Mouse (Mus musculus): Measurements from ENCODE around the gene Scd2. TPM values are rescaled to one million over a fixed set of nuclear protein-coding genes. Genes with fewer than 3 reads are reported as not detected.

Gene Scd2
- polyA plus RNA-seq, 1 experiment from 2014 or later = 224 TPM

GRCm38 (mm10) chr19:44287415-44288110 is 5.9 kb upstream of the Scd2 start:
- Histone ChIP-seq H3K27ac (peak overlapping the region; percentile 98), H3K36me3 (no peaks in the 10 kb centered on the region), H3K4me2 (no peak overlapping the region), H3K4me1 (peaks cover 71% of the 10 kb centered on the region), H3K27me3 (no peaks in the 10 kb centered on the region), H3K9me3 (no peaks in the 10 kb centered on the region), H3K9ac (no peak overlapping the region), H3K4me3 (no peak overlapping the region)
- 19% methylated on average over 11 of the region's 11 CpGs for WGBS
- ATAC-seq (ENCODE audit: borderline replicate concordance, extremely low read depth, low FRiP score, low TSS enrichment) = no peak

GRCm38 (mm10) chr19:44292083-44292482 is 1.4 kb upstream of the Scd2 start:
- Histone ChIP-seq H3K9me3 (no peaks in the 10 kb centered on the region), H3K4me3 (no peak overlapping the region), H3K27me3 (no peaks in the 10 kb centered on the region), H3K4me1 (peaks cover 64% of the 10 kb centered on the region), H3K9ac (no peak overlapping the region), H3K36me3 (peaks cover 11% of the 10 kb centered on the region), H3K4me2 (peak overlapping the region; percentile 90; the same call in 1 of the 2 replicates), H3K27ac (0 out of 2 replicates have a peak overlapping the region, but pooled peaks have one; percentile 97)
- no peak for ATAC-seq (ENCODE audit: borderline replicate concordance, extremely low read depth, low FRiP score, low TSS enrichment)
- WGBS = 76% methylated on average over 2 of the region's 2 CpGs

GRCm38 (mm10) chr19:44292483-44292882 is 991 bp upstream of the Scd2 start:
- Histone ChIP-seq H3K4me2 (peak overlapping the region; percentile 90), H3K27me3 (no peaks in the 10 kb centered on the region), H3K4me3 (no peak overlapping the region; the same call in 1 of the 2 replicates), H3K36me3 (peaks cover 15% of the 10 kb centered on the region), H3K27ac (peak overlapping the region; percentile 97), H3K9ac (peak overlapping the region; percentile 50; the same call in 1 of the 2 replicates), H3K4me1 (peaks cover 64% of the 10 kb centered on the region), H3K9me3 (no peaks in the 10 kb centered on the region)
- 63% methylated on average over 3 of the region's 3 CpGs for WGBS
- ATAC-seq (ENCODE audit: borderline replicate concordance, extremely low read depth, low FRiP score, low TSS enrichment) = no peak

GRCm38 (mm10) chr19:44293769-44294551 is 486 bp downstream of the Scd2 start:
- H3K9ac ChIP-seq = peak overlapping the region; percentile 90
- H3K36me3 ChIP-seq = peaks cover 30% of the 10 kb centered on the region
- peaks cover 67% of the 10 kb centered on the region for H3K4me1 ChIP-seq
- H3K27me3 ChIP-seq = no peaks in the 10 kb centered on the region
- H3K4me2 ChIP-seq = peak overlapping the region; percentile 90
- H3K27ac ChIP-seq = peak overlapping the region; percentile 97
- H3K9me3 ChIP-seq = no peaks in the 10 kb centered on the region
- H3K4me3 ChIP-seq = peak overlapping the region; percentile 66
- WGBS = 2% methylated on average over 30 of the region's 31 CpGs
- peak; percentile 96 for ATAC-seq (ENCODE audit: borderline replicate concordance, extremely low read depth, low FRiP score, low TSS enrichment)

- H3K4me2 ChIP-seq = peak overlapping the region; percentile 90
- peaks cover 66% of the 10 kb centered on the region for H3K4me1 ChIP-seq
- no peaks in the 10 kb centered on the region for H3K27me3 ChIP-seq
- peak overlapping the region; percentile 66 for H3K4me3 ChIP-seq
- H3K9me3 ChIP-seq = no peaks in the 10 kb centered on the region
- WGBS = 0% methylated on average over 14 of the region's 14 CpGs
- peak; percentile 67; the same call in 1 of the 2 replicates for ATAC-seq (ENCODE audit: borderline replicate concordance, extremely low read depth, low FRiP score, low TSS enrichment)
- peak overlapping the region; percentile 90 for H3K9ac ChIP-seq
- H3K27ac ChIP-seq = peak overlapping the region; percentile 97
- peaks cover 33% of the 10 kb centered on the region for H3K36me3 ChIP-seq
Measured at GRCm38 (mm10) chr19:44294588-44295041, 1.1 kb downstream of the Scd2 start.

GRCm38 (mm10) chr19:44295251-44295650 is 1.8 kb downstream of the Scd2 start:
- peaks cover 40% of the 10 kb centered on the region for H3K36me3 ChIP-seq
- WGBS = 0% methylated on average over 3 of the region's 3 CpGs
- peak overlapping the region; percentile 66 for H3K4me3 ChIP-seq
- ATAC-seq (ENCODE audit: borderline replicate concordance, extremely low read depth, low FRiP score, low TSS enrichment) = no peak
- H3K27ac ChIP-seq = peak overlapping the region; percentile 97
- H3K9me3 ChIP-seq = no peaks in the 10 kb centered on the region
- H3K4me1 ChIP-seq = peaks cover 67% of the 10 kb centered on the region
- H3K4me2 ChIP-seq = peak overlapping the region; percentile 90
- no peaks in the 10 kb centered on the region for H3K27me3 ChIP-seq
- peak overlapping the region; percentile 65 for H3K9ac ChIP-seq

GRCm38 (mm10) chr19:44295741-44296140 is 2.3 kb downstream of the Scd2 start:
- Histone ChIP-seq H3K36me3 (peaks cover 45% of the 10 kb centered on the region), H3K4me3 (peak overlapping the region; percentile 66), H3K9me3 (no peaks in the 10 kb centered on the region), H3K4me2 (peak overlapping the region; percentile 90), H3K9ac (peak overlapping the region; percentile 65), H3K4me1 (peaks cover 69% of the 10 kb centered on the region), H3K27me3 (no peaks in the 10 kb centered on the region), H3K27ac (peak overlapping the region; percentile 97)
- no peak for ATAC-seq (ENCODE audit: borderline replicate concordance, extremely low read depth, low FRiP score, low TSS enrichment)
- WGBS = 3% methylated on average over 4 of the region's 4 CpGs

GRCm38 (mm10) chr19:44296186-44296585 is 2.7 kb downstream of the Scd2 start:
- Histone ChIP-seq H3K27ac (peak overlapping the region; percentile 12; the same call in 1 of the 2 replicates), H3K4me1 (peaks cover 74% of the 10 kb centered on the region), H3K9ac (peak overlapping the region; percentile 65), H3K36me3 (peaks cover 49% of the 10 kb centered on the region), H3K4me3 (peak overlapping the region; percentile 66), H3K27me3 (no peaks in the 10 kb centered on the region), H3K9me3 (no peaks in the 10 kb centered on the region), H3K4me2 (peak overlapping the region; percentile 90)
- no peak for ATAC-seq (ENCODE audit: borderline replicate concordance, extremely low read depth, low FRiP score, low TSS enrichment)
- 10% methylated on average over 7 of the region's 7 CpGs for WGBS

- H3K27me3 ChIP-seq = no peaks in the 10 kb centered on the region
- 32% methylated on average over 8 of the region's 8 CpGs for WGBS
- no peaks in the 10 kb centered on the region for H3K9me3 ChIP-seq
- no peak for ATAC-seq (ENCODE audit: borderline replicate concordance, extremely low read depth, low FRiP score, low TSS enrichment)
- peaks cover 58% of the 10 kb centered on the region for H3K36me3 ChIP-seq
- peaks cover 78% of the 10 kb centered on the region for H3K4me1 ChIP-seq
- peak overlapping the region; percentile 66 for H3K4me3 ChIP-seq
- H3K27ac ChIP-seq = peak overlapping the region; percentile 9; the same call in 1 of the 2 replicates
- H3K4me2 ChIP-seq = peak overlapping the region; percentile 90
- peak overlapping the region; percentile 65 for H3K9ac ChIP-seq
Measured at GRCm38 (mm10) chr19:44297068-44297760, 3.7 kb downstream of the Scd2 start.

GRCm38 (mm10) chr19:44297862-44298261 is 4.4 kb downstream of the Scd2 start:
- Histone ChIP-seq H3K27me3 (no peaks in the 10 kb centered on the region), H3K4me2 (peak overlapping the region; percentile 90), H3K4me3 (peak overlapping the region; percentile 66), H3K9ac (peak overlapping the region; percentile 65), H3K4me1 (peaks cover 78% of the 10 kb centered on the region), H3K9me3 (no peaks in the 10 kb centered on the region), H3K27ac (no peak overlapping the region), H3K36me3 (peaks cover 64% of the 10 kb centered on the region)
- WGBS = 38% methylated on average over 9 of the region's 9 CpGs
- no peak for ATAC-seq (ENCODE audit: borderline replicate concordance, extremely low read depth, low FRiP score, low TSS enrichment)

- peak overlapping the region; percentile 65; the same call in 1 of the 2 replicates for H3K9ac ChIP-seq
Measured at GRCm38 (mm10) chr19:44299078-44299477, 5.6 kb downstream of the Scd2 start.

More at GRCm38 (mm10) chr19:44299078-44299477, 5.6 kb downstream of the Scd2 start:
- H3K9me3 ChIP-seq = no peaks in the 10 kb centered on the region
- H3K4me2 ChIP-seq = peak overlapping the region; percentile 90
- no peaks in the 10 kb centered on the region for H3K27me3 ChIP-seq
- ATAC-seq (ENCODE audit: borderline replicate concordance, extremely low read depth, low FRiP score, low TSS enrichment) = no peak
- H3K36me3 ChIP-seq = peaks cover 76% of the 10 kb centered on the region
- peak overlapping the region; percentile 1; the same call in 1 of the 2 replicates for H3K27ac ChIP-seq
- peaks cover 83% of the 10 kb centered on the region for H3K4me1 ChIP-seq
- H3K4me3 ChIP-seq = peak overlapping the region; percentile 66
- 68% methylated on average over 9 of the region's 9 CpGs for WGBS

All from lung, embryonic 15.5 days (tissue).